24 mouse cellular contexts compared by ENCODE assay signal in the genomic region with DNA sequence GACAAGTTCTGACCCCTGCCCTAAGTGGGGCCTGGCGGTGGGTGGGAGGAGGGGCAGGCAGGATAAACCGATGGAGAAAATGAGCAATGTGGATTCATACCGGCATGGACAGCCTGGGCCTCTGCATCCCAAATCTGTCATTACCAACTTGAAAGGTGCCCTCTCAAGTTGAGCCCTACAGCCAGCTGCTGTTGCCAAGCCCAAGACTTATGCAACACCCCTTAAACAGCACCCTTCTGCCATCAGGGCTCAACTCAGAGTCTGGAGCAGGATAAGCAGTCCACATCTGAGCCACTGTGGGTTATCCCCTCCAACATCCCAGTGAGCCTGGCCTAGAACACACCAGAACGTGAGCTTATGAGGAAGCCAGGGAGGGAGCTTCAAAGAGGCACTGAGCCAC. TPM values are rescaled to one million over a fixed set of nuclear protein-coding genes. Genes with fewer than 3 reads are reported as not detected.
DNase-seq lines count a peak whose midpoint lies in the region; TF ChIP-seq lines count a peak whose summit lies in the region.
"Had no signal": no experiment of that assay in that cellular context is flagged by ENCODE, and none has a peak within 500 bp of the region (broad histone marks: within the 10 kb centered on the region; RNA-seq: fewer than 3 reads in every experiment).

No protein-coding gene starts in this region.

- DNase-seq in heart, adult 18-20 months = peak; percentile 26 to 51
- no peak for DNase-seq in heart, postnatal 14 days
- DNase-seq in MN1 (ENCODE audit: low spot score) = peak; percentile 40
- peak; percentile 35 to 37 for DNase-seq in heart, adult 9 months (ENCODE audit: low spot score in 2 of 2)
- no peak for DNase-seq in spleen, postnatal 4 days (ENCODE audit: low spot score in 2 of 2)
- DNase-seq in left cerebral cortex, adult 2 months (ENCODE audit: extremely low spot score in 1 of 2, low spot score in 2 of 2) = no peak
- DNase-seq: cerebellum, adult 11 months; cerebellum, adult 9-11 months; embryo, embryonic 11 days had no signal

- no peak for TF ChIP-seq CTCF in left cerebral cortex, adult 2 months (IDR thresholded peaks at IDR 0.05)

- H3K27ac ChIP-seq in left cerebral cortex, adult 2 months = no peak overlapping the region
- H3K27ac ChIP-seq: embryonic facial prominence, embryonic 10.5 days; embryonic facial prominence, embryonic 13.5 days; forebrain, embryonic 12.5 days; forebrain, embryonic 15.5 days; hindbrain, embryonic 12.5 days; hindbrain, embryonic 15.5 days had no signal

- H3K4me3 ChIP-seq in left cerebral cortex, adult 2 months = no peak overlapping the region
- H3K4me3 ChIP-seq: embryonic facial prominence, embryonic 10.5 days; embryonic facial prominence, embryonic 13.5 days; erythroblast, embryonic 14.5 days; forebrain, embryonic 12.5 days; forebrain, embryonic 15.5 days; hindbrain, embryonic 12.5 days; hindbrain, embryonic 15.5 days had no signal

- intact Hi-C loops in heart, postnatal 14 days (cut with DNase I) = no loop called here
- intact Hi-C loops in left cerebral cortex, adult 2 months (cut with DNase I) = no loop called here

RNA-seq across cellular contexts. Expression of gene Lrrc3, which starts 11.0 kb away (rescaled TPM):
- total RNA-seq in heart, adult 18-20 months (2021) = under 1 TPM; 0.49 to 0.69 TPM
- total RNA-seq in heart, postnatal 14 days (2021) = under 1 TPM; 0.72 to 0.78 TPM
- 1 to 10 TPM; 9.5 to 9.8 TPM for total RNA-seq in left cerebral cortex, adult 2 months (2021)
- total RNA-seq: hematopoietic stem cell, adult 5-6 weeks had no signal

RNA-seq across cellular contexts. Expression of gene Gm3285, which starts 51.5 kb away (rescaled TPM):
- total RNA-seq in heart, adult 18-20 months (2021) = not detected
- not detected for total RNA-seq in heart, postnatal 14 days (2021)
- not detected for total RNA-seq in left cerebral cortex, adult 2 months (2021)
- total RNA-seq: adrenal gland, adult 2 months; adrenal gland, postnatal 14 days; adrenal gland, postnatal 4 days; common myeloid progenitor, adult 5-6 weeks; gastrocnemius, adult 8-10 months; gastrocnemius, postnatal 25 days; hematopoietic stem cell, adult 5-6 weeks; MEL had no signal

RNA-seq across cellular contexts. Expression of gene Trpm2, which starts 57.1 kb away (rescaled TPM):
- total RNA-seq in heart, adult 18-20 months (2021) = 1 to 10 TPM in 1 of 2 experiments, under 1 TPM in 1; 0.99 to 1.5 TPM
- total RNA-seq in heart, postnatal 14 days (2021) = 1 to 10 TPM in 1 of 2 experiments, under 1 TPM in 1; 0.34 to 1.5 TPM
- 10 to 100 TPM; 44.7 to 50.3 TPM for total RNA-seq in left cerebral cortex, adult 2 months (2021)

Comparison
In these comparisons a context has a peak if more than half of its experiments do, and no peak if none do; other contexts are left out.
1. DNase-seq: peak in heart, adult 18-20 months (2 of 2), MN1 (single experiment) and heart, adult 9 months (2 of 2); none in heart, postnatal 14 days (0 of 2), spleen, postnatal 4 days (0 of 2) and left cerebral cortex, adult 2 months (0 of 2).
2. RNA of gene Lrrc3, which starts 11.0 kb away (total RNA-seq): 9.5 to 9.8 TPM in left cerebral cortex, adult 2 months; 0.72 to 0.78 TPM in heart, postnatal 14 days and 0.49 to 0.69 TPM in heart, adult 18-20 months; every median in the first group is over 4 times any median in the second.
3. RNA of gene Trpm2, which starts 57.1 kb away (total RNA-seq): 44.7 to 50.3 TPM in left cerebral cortex, adult 2 months; 0.99 to 1.5 TPM in heart, adult 18-20 months and 0.34 to 1.5 TPM in heart, postnatal 14 days; every median in the first group is over 10 times any median in the second.